Mouse (Mus musculus) cerebellum, adult 11 months (tissue): Measurements from ENCODE around the gene Fam92b.

Experiments
- DNase-seq: peaks from one replicate; pipeline ENCODE4 v3.0.0; 2022

Fam92b gene

GRCm38 (mm10) chr8:120146051-120146450, 31.2 kb downstream of the Fam92b start:
- no peak for DNase-seq

GRCm38 (mm10) chr8:120144652-120145301, 32.5 kb downstream of the Fam92b start:
- DNase-seq, result peak; percentile 64

GRCm38 (mm10) chr8:120143911-120144651, 33.2 kb downstream of the Fam92b start:
- DNase-seq, result peak; percentile 51

- DNase-seq, result no peak
Measured at GRCm38 (mm10) chr8:120140769-120141168, 36.5 kb downstream of the Fam92b start.

- DNase-seq, result no peak
Measured at GRCm38 (mm10) chr8:120138958-120139357, 38.3 kb downstream of the Fam92b start.

GRCm38 (mm10) chr8:120136618-120137017, 40.6 kb downstream of the Fam92b start:
- DNase-seq, result peak; percentile 56

GRCm38 (mm10) chr8:120135687-120136086, 41.6 kb downstream of the Fam92b start:
- no peak for DNase-seq

- peak; percentile 89 for DNase-seq
Measured at GRCm38 (mm10) chr8:120133169-120133568, 44.1 kb downstream of the Fam92b start.

GRCm38 (mm10) chr8:120131158-120131557, 46.1 kb downstream of the Fam92b start:
- DNase-seq, result no peak

GRCm38 (mm10) chr8:120129547-120129946, 47.7 kb downstream of the Fam92b start:
- no peak for DNase-seq

- no peak for DNase-seq
Measured at GRCm38 (mm10) chr8:120126357-120127161, 50.7 kb downstream of the Fam92b start.

- DNase-seq, result no peak
Measured at GRCm38 (mm10) chr8:120124836-120125389, 52.4 kb downstream of the Fam92b start.

GRCm38 (mm10) chr8:120124261-120124660, 53.0 kb downstream of the Fam92b start:
- no peak for DNase-seq

GRCm38 (mm10) chr8:120120951-120121350, 56.3 kb downstream of the Fam92b start:
- DNase-seq, result no peak

GRCm38 (mm10) chr8:120119931-120120330, 57.3 kb downstream of the Fam92b start:
- DNase-seq, result no peak

GRCm38 (mm10) chr8:120119429-120119828, 57.8 kb downstream of the Fam92b start:
- no peak for DNase-seq

GRCm38 (mm10) chr8:120118847-120119246, 58.4 kb downstream of the Fam92b start:
- DNase-seq, result no peak

- DNase-seq, result no peak
Measured at GRCm38 (mm10) chr8:120118162-120118561, 59.1 kb downstream of the Fam92b start.

GRCm38 (mm10) chr8:120116600-120116999, 60.7 kb downstream of the Fam92b start:
- no peak for DNase-seq
